Mouse (Mus musculus) v-Abl transformed pro-B cells (cell line): ENCODE results near the gene Tomm20.
"Not testable (repeated sequence)": the region's sequence is repeated elsewhere in the genome, so short reads cannot be mapped to it uniquely, and the experiment has no call there.

Experiments used
- in situ Hi-C, 2 experiments: fragments of 400-800 bp; cut with MboI; formaldehyde crosslinking; loops; one replicate each; pipeline ENCODE4 v1.15.1; 2025; ENCODE audit not compliant: unreplicated experiment in 2 of 2

The Tomm20 gene

GRCm38 (mm10) chr8:126903224-126903895 is 42.3 kb downstream of the Tomm20 start:
- in situ Hi-C loops = no loop called here

DNA sequence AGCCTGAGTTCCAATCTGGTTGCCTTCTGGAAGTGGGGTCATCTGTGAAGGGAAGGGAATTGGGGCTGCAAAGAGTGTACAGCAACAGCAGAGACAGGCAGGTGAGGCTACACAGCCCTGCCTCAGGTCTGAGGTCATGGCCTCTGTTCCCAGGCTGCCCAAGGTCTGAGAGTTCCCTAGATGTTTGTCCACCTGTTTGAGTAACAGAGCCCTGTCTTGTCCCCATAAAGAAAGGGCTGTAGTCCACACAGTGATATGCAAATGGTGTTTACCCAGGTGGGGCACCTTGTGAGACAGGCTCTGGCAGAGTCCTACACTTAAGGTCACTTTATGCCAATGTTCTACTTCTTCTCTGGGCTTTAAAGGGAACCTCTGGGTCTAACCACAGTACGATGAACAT is 44.0 kb downstream of the Tomm20 start:
- in situ Hi-C loops = no loop called here

DNA sequence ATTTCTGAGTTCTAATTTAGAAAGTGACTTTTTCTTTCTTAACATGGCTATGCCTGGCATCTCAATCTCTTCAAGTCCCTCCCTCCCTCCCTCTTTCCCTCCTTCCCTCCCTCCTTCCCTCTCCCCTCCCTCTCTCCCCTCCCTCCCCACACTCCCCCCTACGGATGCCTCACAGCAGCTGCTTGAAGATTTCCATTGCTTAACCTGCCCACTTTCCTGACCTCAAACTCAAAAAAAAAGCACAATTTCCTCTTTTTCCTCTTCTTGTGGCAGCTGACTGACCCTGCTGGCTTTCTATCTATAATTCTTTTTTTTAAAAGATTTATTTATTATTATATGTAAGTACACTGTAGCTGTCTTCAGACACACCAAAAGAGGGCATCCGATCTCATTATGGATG is 44.6 kb downstream of the Tomm20 start:
- in situ Hi-C loops = no loop called here

DNA sequence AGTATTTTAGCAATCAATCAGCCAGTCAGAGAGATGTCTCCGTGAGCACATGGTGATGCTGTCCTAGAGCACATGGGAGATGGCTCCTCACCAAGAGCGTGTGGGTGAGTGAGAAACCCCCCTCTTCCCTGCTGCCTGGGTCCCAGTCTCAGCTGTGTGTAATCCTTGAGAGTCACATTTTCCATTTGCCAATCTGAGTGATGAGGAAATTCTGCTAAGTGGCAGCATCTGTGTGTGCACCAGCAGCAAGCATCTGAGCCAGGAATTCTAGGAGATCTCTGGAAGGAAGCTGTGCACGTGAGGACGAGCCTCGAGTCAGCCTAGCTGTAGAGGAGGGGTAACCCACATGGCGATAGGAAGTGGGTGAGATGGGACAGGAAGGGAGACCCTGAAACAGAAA is 50.5 kb downstream of the Tomm20 start:
- in situ Hi-C loops = no loop called here

DNA sequence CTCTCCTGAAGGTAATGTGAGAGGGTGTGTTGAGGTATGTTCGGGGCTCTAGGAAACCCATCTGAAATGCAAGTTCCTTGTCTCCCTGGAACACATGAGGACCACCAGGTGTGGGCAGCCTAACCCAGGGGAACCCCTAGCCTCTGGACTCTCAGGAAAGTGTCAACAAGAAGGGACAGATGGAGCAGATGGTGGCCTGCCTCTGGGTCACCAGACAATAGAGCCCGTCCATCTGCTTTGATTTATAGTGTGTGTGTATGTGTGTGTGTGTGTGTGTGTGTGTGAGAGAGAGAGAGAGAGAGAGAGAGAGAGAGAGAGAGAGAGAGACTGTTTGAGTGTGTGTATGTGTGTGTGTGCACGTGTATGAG is 58.0 kb downstream of the Tomm20 start:
- in situ Hi-C loops = no loop called here

GRCm38 (mm10) chr8:126886741-126887638 is 58.7 kb downstream of the Tomm20 start:
- in situ Hi-C loops = no loop called here

- in situ Hi-C loops = no loop called here
Measured at GRCm38 (mm10) chr8:126885554-126886485, 59.8 kb downstream of the Tomm20 start.

DNA sequence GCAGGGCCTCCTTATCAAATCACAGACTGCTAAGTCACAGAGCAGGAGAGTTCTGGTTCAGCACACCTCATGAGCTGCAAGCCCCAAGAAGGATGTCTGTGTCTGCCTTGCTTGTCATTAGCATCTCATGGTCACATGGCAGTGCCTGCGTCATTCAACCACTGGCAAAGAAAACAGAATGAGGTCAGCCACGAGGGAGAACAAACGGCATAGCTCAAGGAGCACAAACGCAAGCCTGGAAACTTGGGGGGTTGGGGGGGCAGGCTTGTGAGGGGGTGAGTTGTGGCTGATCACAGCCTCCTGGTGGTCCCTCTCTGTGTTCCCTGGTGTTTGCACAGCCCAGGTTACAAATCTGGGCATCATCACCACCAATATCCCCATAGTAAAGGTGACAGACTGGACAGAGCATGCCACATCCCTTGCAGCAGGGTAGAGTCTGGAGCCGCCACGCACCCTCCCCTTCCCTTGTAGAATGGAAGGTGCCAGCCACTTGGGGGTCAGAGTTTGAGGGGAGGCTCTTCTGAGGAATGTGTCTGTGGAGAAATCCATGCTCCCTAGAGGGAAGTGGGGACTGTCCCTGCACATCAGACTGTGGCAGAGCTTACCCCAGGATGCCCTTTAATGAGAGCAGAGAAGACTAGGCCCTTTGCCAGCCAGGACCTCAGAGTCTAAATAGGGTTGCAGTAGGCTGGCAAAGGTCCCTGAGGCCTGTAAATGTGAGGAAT is 61.3 kb downstream of the Tomm20 start:
- in situ Hi-C loops = no loop called here

- in situ Hi-C loops = no loop called here
Measured at GRCm38 (mm10) chr8:126883752-126884151, 61.9 kb downstream of the Tomm20 start.

DNA sequence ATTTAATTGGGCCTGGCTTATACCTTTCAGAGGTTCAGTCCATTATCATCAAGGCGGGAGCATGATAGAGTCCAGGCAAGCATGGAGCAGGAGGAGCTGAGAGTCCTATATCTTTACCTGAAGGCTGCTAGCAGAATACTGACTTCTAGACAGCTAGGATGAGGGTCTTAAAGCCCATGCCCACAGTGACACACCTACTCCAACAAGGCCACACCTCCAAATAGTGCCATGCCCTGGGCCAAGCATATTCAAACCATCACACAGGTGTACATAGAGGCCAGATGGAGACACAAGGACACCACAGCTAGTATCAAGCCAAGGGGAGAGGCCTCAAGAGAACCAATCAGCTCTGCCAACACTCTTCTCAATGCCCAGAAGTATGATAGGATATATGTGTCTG is 63.1 kb downstream of the Tomm20 start:
- in situ Hi-C loops = not testable (repeated sequence)

DNA sequence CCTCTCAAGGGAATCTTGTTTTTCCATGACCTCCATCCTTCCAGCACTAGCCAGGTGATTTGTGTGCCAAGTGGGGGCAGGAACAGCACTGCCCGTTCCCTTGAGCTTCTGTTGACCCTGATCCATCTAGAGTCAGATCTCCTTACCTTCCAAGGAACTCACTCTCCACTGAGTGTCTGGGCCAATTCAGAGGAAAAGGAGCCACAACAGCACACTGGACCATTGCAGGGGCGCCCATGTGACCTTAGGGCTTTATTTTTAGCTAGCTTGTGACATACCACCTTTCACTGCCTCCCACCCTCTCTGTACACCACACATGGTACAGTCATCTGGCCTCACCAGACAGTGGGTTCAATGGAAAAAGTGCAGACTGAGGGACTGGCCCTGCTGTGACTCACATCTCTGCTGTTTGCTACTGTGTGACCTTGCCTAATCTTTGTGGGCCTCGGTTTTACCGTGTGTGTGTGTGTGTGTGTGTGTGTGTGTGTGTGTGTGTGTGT is 64.0 kb downstream of the Tomm20 start:
- in situ Hi-C loops = no loop called here
